Mouse (Mus musculus): ENCODE measurements around the gene Zfp791. TPM values are rescaled to one million over a fixed set of nuclear protein-coding genes. Genes with fewer than 3 reads are reported as not detected.

Gene Zfp791
- total and polyA plus RNA-seq, 3 experiments: 0.03 TPM; not detected in 2

GRCm38 (mm10) chr8:85059879-85060616, 62.8 kb downstream of the Zfp791 start, which contains the start of gene Fbxw9:
Gene Fbxw9 (plus strand): TSS chr8:85060055.
- Histone ChIP-seq H3K4me3 (ENCODE audit: control insufficient read depth in 1 of 2, insufficient read depth in 1 of 2, low read depth in 2 of 2, low read length in 2 of 2) (peak within 1 kb of the TSS; percentile 45 to 78), H3K9ac (ENCODE audit: control insufficient read depth, low read depth, low read length, poor library complexity, severe bottlenecking) (peak within 1 kb of the TSS; percentile 63), H3K27me3 (ENCODE audit: control insufficient read depth in 1 of 2, insufficient read depth in 2 of 2, low read length in 2 of 2) (no peaks in the 10 kb centered on the region), H3K4me1 (ENCODE audit: control insufficient read depth in 1 of 2, insufficient read depth in 2 of 2, low read length in 2 of 2) (0 out of 4 replicates have a peak, but pooled peaks cover 0 to 3% of the 10 kb centered on the region in 2 experiments), H3K27ac (ENCODE audit: control insufficient read depth, low read depth, low read length) (no peak within 1 kb of the TSS), H3K36me3 (ENCODE audit: control insufficient read depth in 1 of 2, insufficient read depth in 2 of 2, low read length in 2 of 2) (no peaks in the 10 kb centered on the region; a peak in 2 of 4 replicates), H3K9me3 (replicated peaks; ENCODE audit: insufficient read depth, low read length) (no peaks in the 10 kb centered on the region), H3K79me2 (ENCODE audit: control insufficient read depth, insufficient read depth, low read length, poor library complexity) (0 out of 2 replicates have a peak, but pooled peaks cover 2% of the 10 kb centered on the region)
- no peak for TF ChIP-seq TBP (IDR thresholded peaks at IDR 0.05; ENCODE audit: low read depth, low read length)
- TF ChIP-seq MEF2A (IDR thresholded peaks at IDR 0.05; ENCODE audit: extremely low read depth, insufficient replicate concordance, low read depth, low read length, poor library complexity, severe bottlenecking): no peak
- TF ChIP-seq MAX (IDR thresholded peaks at IDR 0.05; ENCODE audit: low read length): 0 out of 2 replicates have a peak, but pooled peaks have one; percentile 25
- TF ChIP-seq ZNF384 (IDR thresholded peaks at IDR 0.05; ENCODE audit: low read depth, low read length): 0 out of 2 replicates have a peak, but pooled peaks have one; percentile 50
- TF ChIP-seq HCFC1 (IDR thresholded peaks at IDR 0.05; ENCODE audit: low read depth, low read length): peak; percentile 84
- peak; percentile 88 for TF ChIP-seq MXI1 (IDR thresholded peaks at IDR 0.05; ENCODE audit: low read depth, low read length)
- TF ChIP-seq POLR2A (IDR thresholded peaks at IDR 0.05; ENCODE audit: control insufficient read depth in 1 of 2, insufficient read depth in 1 of 2, low read depth in 1 of 2, low read length in 2 of 2, poor library complexity in 1 of 2): peak in 1 of 2 experiments; percentile 42; a peak in 1 of 4 replicates
- TF ChIP-seq E2F4 (IDR thresholded peaks at IDR 0.05; ENCODE audit: borderline replicate concordance, low read depth, low read length): no peak
- peak; percentile 32; the same call in 1 of the 2 replicates for TF ChIP-seq POLR2AphosphoS2 (IDR thresholded peaks at IDR 0.05; ENCODE audit: low read length)
- TF ChIP-seq SIN3A (IDR thresholded peaks at IDR 0.05; ENCODE audit: low read length): peak; percentile 97
- TF ChIP-seq ELF1 (IDR thresholded peaks at IDR 0.05; ENCODE audit: low read depth, low read length): peak; percentile 74; the same call in 1 of the 2 replicates
- peak; percentile 90 for DNase-seq (ENCODE audit: low read depth, low spot score)

Other genes with a start within 250 kb of the Zfp791 start
- gene Gcdh, start 229.2 kb downstream of the Zfp791 start, total RNA-seq (2012; rRNA removed): 9.7 and 10.7 TPM in 2 replicates
- 10 to 100 TPM in 1 of 2 experiments, not detected in 1; 17.3 TPM for gene Gcdh, start 229.2 kb downstream of the Zfp791 start, polyA plus RNA-seq (2012; ENCODE audit: insufficient read depth in 1 of 2, insufficient read length in 2 of 2, low read depth in 1 of 2, low replicate concordance in 2 of 2, missing spikeins in 1 of 2)
- 178 and 234 TPM in 2 replicates for gene Klf1, start 221.2 kb downstream of the Zfp791 start, total RNA-seq (2012; rRNA removed)
- 100 to 1,000 TPM in 1 of 2 experiments, not detected in 1; 262 TPM for gene Klf1, start 221.2 kb downstream of the Zfp791 start, polyA plus RNA-seq (2012; ENCODE audit: insufficient read depth in 1 of 2, insufficient read length in 2 of 2, low read depth in 1 of 2, low replicate concordance in 2 of 2, missing spikeins in 1 of 2)
- 53.7 and 62.3 TPM in 2 replicates for gene Dnase2a, start 214.5 kb downstream of the Zfp791 start, total RNA-seq (2012; rRNA removed)
- gene Dnase2a, start 214.5 kb downstream of the Zfp791 start, polyA plus RNA-seq (2012; ENCODE audit: insufficient read depth in 1 of 2, insufficient read length in 2 of 2, low read depth in 1 of 2, low replicate concordance in 2 of 2, missing spikeins in 1 of 2): 10 to 100 TPM in 1 of 2 experiments, not detected in 1; 83.4 TPM
- 0.49 and 0.77 TPM in 2 replicates for gene Mast1, start 185.7 kb downstream of the Zfp791 start, total RNA-seq (2012; rRNA removed)
- 1 to 10 TPM in 1 of 2 experiments, not detected in 1; 4.5 TPM for gene Mast1, start 185.7 kb downstream of the Zfp791 start, polyA plus RNA-seq (2012; ENCODE audit: insufficient read depth in 1 of 2, insufficient read length in 2 of 2, low read depth in 1 of 2, low replicate concordance in 2 of 2, missing spikeins in 1 of 2)
- 0.08 TPM in 1 of 2 replicates, not detected in the other for gene Rtbdn, start 176.1 kb downstream of the Zfp791 start, total RNA-seq (2012; rRNA removed)
- under 1 TPM in 1 of 2 experiments, not detected in 1; 0.11 TPM for gene Rtbdn, start 176.1 kb downstream of the Zfp791 start, polyA plus RNA-seq (2012; ENCODE audit: insufficient read depth in 1 of 2, insufficient read length in 2 of 2, low read depth in 1 of 2, low replicate concordance in 2 of 2, missing spikeins in 1 of 2)
- 3.9 and 4.7 TPM in 2 replicates for gene Gm49661, start 153.7 kb downstream of the Zfp791 start, total RNA-seq (2012; rRNA removed)
- not detected for gene Gm49661, start 153.7 kb downstream of the Zfp791 start, polyA plus RNA-seq (2012; ENCODE audit: insufficient read depth in 1 of 2, insufficient read length in 2 of 2, low read depth in 1 of 2, low replicate concordance in 2 of 2, missing spikeins in 1 of 2)
- 502 and 643 TPM in 2 replicates for gene Prdx2, start 153.5 kb downstream of the Zfp791 start, total RNA-seq (2012; rRNA removed)
- 100 to 1,000 TPM; 679 to 773 TPM for gene Prdx2, start 153.5 kb downstream of the Zfp791 start, polyA plus RNA-seq (2012; ENCODE audit: insufficient read depth in 1 of 2, insufficient read length in 2 of 2, low read depth in 1 of 2, low replicate concordance in 2 of 2, missing spikeins in 1 of 2)
- gene Rnaseh2a, start 153.3 kb downstream of the Zfp791 start, total RNA-seq (2012; rRNA removed): 105 TPM in 2 replicates
- gene Rnaseh2a, start 153.3 kb downstream of the Zfp791 start, polyA plus RNA-seq (2012; ENCODE audit: insufficient read depth in 1 of 2, insufficient read length in 2 of 2, low read depth in 1 of 2, low replicate concordance in 2 of 2, missing spikeins in 1 of 2): 100 to 1,000 TPM in 1 of 2 experiments, not detected in 1; 109 TPM
- 49.6 and 72.7 TPM in 2 replicates for gene Junb, start 144.4 kb downstream of the Zfp791 start, total RNA-seq (2012; rRNA removed)
- 10 to 100 TPM in 1 of 2 experiments, not detected in 1; 41.6 TPM for gene Junb, start 144.4 kb downstream of the Zfp791 start, polyA plus RNA-seq (2012; ENCODE audit: insufficient read depth in 1 of 2, insufficient read length in 2 of 2, low read depth in 1 of 2, low replicate concordance in 2 of 2, missing spikeins in 1 of 2)
- gene Hook2, start 132.5 kb downstream of the Zfp791 start, total RNA-seq (2012; rRNA removed): 10.5 and 11.5 TPM in 2 replicates
- gene Hook2, start 132.5 kb downstream of the Zfp791 start, polyA plus RNA-seq (2012; ENCODE audit: insufficient read depth in 1 of 2, insufficient read length in 2 of 2, low read depth in 1 of 2, low replicate concordance in 2 of 2, missing spikeins in 1 of 2): 10 to 100 TPM in 1 of 2 experiments, not detected in 1; 17.5 TPM
- 0.04 TPM in 1 of 2 replicates, not detected in the other for gene Best2, start 108.6 kb downstream of the Zfp791 start, total RNA-seq (2012; rRNA removed)
- under 1 TPM in 1 of 2 experiments, not detected in 1; 0.13 TPM for gene Best2, start 108.6 kb downstream of the Zfp791 start, polyA plus RNA-seq (2012; ENCODE audit: insufficient read depth in 1 of 2, insufficient read length in 2 of 2, low read depth in 1 of 2, low replicate concordance in 2 of 2, missing spikeins in 1 of 2)
- gene Asna1, start 97.8 kb downstream of the Zfp791 start, total RNA-seq (2012; rRNA removed): 115 and 132 TPM in 2 replicates
- gene Asna1, start 97.8 kb downstream of the Zfp791 start, polyA plus RNA-seq (2012; ENCODE audit: insufficient read depth in 1 of 2, insufficient read length in 2 of 2, low read depth in 1 of 2, low replicate concordance in 2 of 2, missing spikeins in 1 of 2): 100 to 1,000 TPM in 1 of 2 experiments, not detected in 1; 192 TPM
- 224 and 264 TPM in 2 replicates for gene Trir, start 96.3 kb downstream of the Zfp791 start, total RNA-seq (2012; rRNA removed)
- 100 to 1,000 TPM; 283 to 442 TPM for gene Trir, start 96.3 kb downstream of the Zfp791 start, polyA plus RNA-seq (2012; ENCODE audit: insufficient read depth in 1 of 2, insufficient read length in 2 of 2, low read depth in 1 of 2, low replicate concordance in 2 of 2, missing spikeins in 1 of 2)
- 55.6 and 62.3 TPM in 2 replicates for gene Tnpo2, start 86.2 kb downstream of the Zfp791 start, total RNA-seq (2012; rRNA removed)
- gene Tnpo2, start 86.2 kb downstream of the Zfp791 start, polyA plus RNA-seq (2012; ENCODE audit: insufficient read depth in 1 of 2, insufficient read length in 2 of 2, low read depth in 1 of 2, low replicate concordance in 2 of 2, missing spikeins in 1 of 2): 10 to 100 TPM; 29.2 to 86.8 TPM
- 6.5 and 10.6 TPM in 2 replicates for gene Fbxw9, start 63.0 kb downstream of the Zfp791 start, total RNA-seq (2012; rRNA removed)
- 10 to 100 TPM in 1 of 2 experiments, not detected in 1; 13.9 TPM for gene Fbxw9, start 63.0 kb downstream of the Zfp791 start, polyA plus RNA-seq (2012; ENCODE audit: insufficient read depth in 1 of 2, insufficient read length in 2 of 2, low read depth in 1 of 2, low replicate concordance in 2 of 2, missing spikeins in 1 of 2)
- gene Gm5741, start 55.1 kb downstream of the Zfp791 start, total RNA-seq (2012; rRNA removed): not detected in 2 replicates
- gene Gm5741, start 55.1 kb downstream of the Zfp791 start, polyA plus RNA-seq (2012; ENCODE audit: insufficient read depth in 1 of 2, insufficient read length in 2 of 2, low read depth in 1 of 2, low replicate concordance in 2 of 2, missing spikeins in 1 of 2): 1 to 10 TPM in 1 of 2 experiments, not detected in 1; 1.0 TPM
- 42.5 and 44.6 TPM in 2 replicates for gene Dhps, start 51.3 kb downstream of the Zfp791 start, total RNA-seq (2012; rRNA removed)
- 10 to 100 TPM in 1 of 2 experiments, not detected in 1; 68.3 TPM for gene Dhps, start 51.3 kb downstream of the Zfp791 start, polyA plus RNA-seq (2012; ENCODE audit: insufficient read depth in 1 of 2, insufficient read length in 2 of 2, low read depth in 1 of 2, low replicate concordance in 2 of 2, missing spikeins in 1 of 2)
- gene Wdr83os, start 42.4 kb downstream of the Zfp791 start, total RNA-seq (2012; rRNA removed): 25.5 and 26.2 TPM in 2 replicates
- gene Wdr83os, start 42.4 kb downstream of the Zfp791 start, polyA plus RNA-seq (2012; ENCODE audit: insufficient read depth in 1 of 2, insufficient read length in 2 of 2, low read depth in 1 of 2, low replicate concordance in 2 of 2, missing spikeins in 1 of 2): 100 to 1,000 TPM in 1 of 2 experiments, not detected in 1; 143 TPM
- gene Wdr83, start 41.8 kb downstream of the Zfp791 start, total RNA-seq (2012; rRNA removed): 27.0 and 29.5 TPM in 2 replicates
- gene Wdr83, start 41.8 kb downstream of the Zfp791 start, polyA plus RNA-seq (2012; ENCODE audit: insufficient read depth in 1 of 2, insufficient read length in 2 of 2, low read depth in 1 of 2, low replicate concordance in 2 of 2, missing spikeins in 1 of 2): 10 to 100 TPM in 1 of 2 experiments, not detected in 1; 58.4 TPM
- gene Man2b1, start 39.8 kb downstream of the Zfp791 start, total RNA-seq (2012; rRNA removed): 10.8 and 11.5 TPM in 2 replicates
- gene Man2b1, start 39.8 kb downstream of the Zfp791 start, polyA plus RNA-seq (2012; ENCODE audit: insufficient read depth in 1 of 2, insufficient read length in 2 of 2, low read depth in 1 of 2, low replicate concordance in 2 of 2, missing spikeins in 1 of 2): 10 to 100 TPM in 1 of 2 experiments, not detected in 1; 24.7 TPM
- gene Cks1brt, start 28.8 kb upstream of the Zfp791 start, total RNA-seq (2012; rRNA removed): not detected in 2 replicates
- not detected for gene Cks1brt, start 28.8 kb upstream of the Zfp791 start, polyA plus RNA-seq (2012; ENCODE audit: insufficient read depth in 1 of 2, insufficient read length in 2 of 2, low read depth in 1 of 2, low replicate concordance in 2 of 2, missing spikeins in 1 of 2)
- gene Olfr371, start 102.9 kb upstream of the Zfp791 start, total RNA-seq (2012; rRNA removed): not detected in 2 replicates
- not detected for gene Olfr371, start 102.9 kb upstream of the Zfp791 start, polyA plus RNA-seq (2012; ENCODE audit: insufficient read depth in 1 of 2, insufficient read length in 2 of 2, low read depth in 1 of 2, low replicate concordance in 2 of 2, missing spikeins in 1 of 2)
- gene Orc6, start 176.5 kb upstream of the Zfp791 start, total RNA-seq (2012; rRNA removed): 92.3 and 115 TPM in 2 replicates
- gene Orc6, start 176.5 kb upstream of the Zfp791 start, polyA plus RNA-seq (2012; ENCODE audit: insufficient read depth in 1 of 2, insufficient read length in 2 of 2, low read depth in 1 of 2, low replicate concordance in 2 of 2, missing spikeins in 1 of 2): 10 to 100 TPM in 1 of 2 experiments, not detected in 1; 87.7 TPM
- 91.5 and 92.1 TPM in 2 replicates for gene Vps35, start 176.7 kb upstream of the Zfp791 start, total RNA-seq (2012; rRNA removed)
- gene Vps35, start 176.7 kb upstream of the Zfp791 start, polyA plus RNA-seq (2012; ENCODE audit: insufficient read depth in 1 of 2, insufficient read length in 2 of 2, low read depth in 1 of 2, low replicate concordance in 2 of 2, missing spikeins in 1 of 2): 10 to 100 TPM in 1 of 2 experiments, not detected in 1; 68.4 TPM

Data from MEL (cell line).